Mouse (Mus musculus) mature B cell (primary cell): ENCODE data around the gene Nrf1.

Source experiments
- in situ Hi-C: fragments of 300-500 bp; cut with MboI; formaldehyde crosslinking; loops from 2 replicates; pipeline ENCODE4 v1.14.3; 2019

The Nrf1 gene

GRCm38 (mm10) chr6:30078938-30079529, 31.2 kb downstream of the Nrf1 start:
- in situ Hi-C loops = no loop called here

- in situ Hi-C loops = no loop called here
Measured at GRCm38 (mm10) chr6:30081339-30081738, 33.6 kb downstream of the Nrf1 start.

- in situ Hi-C loops = no loop called here
Measured at GRCm38 (mm10) chr6:30083307-30083706, 35.5 kb downstream of the Nrf1 start.

- in situ Hi-C loops = no loop called here
Measured at GRCm38 (mm10) chr6:30085351-30085750, 37.6 kb downstream of the Nrf1 start.

- in situ Hi-C loops = no loop called here
Measured at GRCm38 (mm10) chr6:30091221-30091620, 43.4 kb downstream of the Nrf1 start.

GRCm38 (mm10) chr6:30092816-30093215, 45.0 kb downstream of the Nrf1 start:
- in situ Hi-C loops = no loop called here

GRCm38 (mm10) chr6:30101773-30102415, 54.1 kb downstream of the Nrf1 start:
- in situ Hi-C loops = no loop called here

- in situ Hi-C loops = no loop called here
Measured at GRCm38 (mm10) chr6:30106091-30106490, 58.3 kb downstream of the Nrf1 start.

- in situ Hi-C loops = no loop called here
Measured at GRCm38 (mm10) chr6:30107456-30107855, 59.7 kb downstream of the Nrf1 start.

- in situ Hi-C loops = no loop called here
Measured at GRCm38 (mm10) chr6:30109820-30110502, 62.2 kb downstream of the Nrf1 start.

GRCm38 (mm10) chr6:30112349-30113132, 64.8 kb downstream of the Nrf1 start:
- in situ Hi-C loops = no loop called here

- in situ Hi-C loops = no loop called here
Measured at GRCm38 (mm10) chr6:30114101-30114500, 66.3 kb downstream of the Nrf1 start.

- in situ Hi-C loops = no loop called here
Measured at GRCm38 (mm10) chr6:30121152-30121551, 73.4 kb downstream of the Nrf1 start.

GRCm38 (mm10) chr6:30121600-30121999, 73.8 kb downstream of the Nrf1 start:
- in situ Hi-C loops = no loop called here

- in situ Hi-C loops = no loop called here
Measured at GRCm38 (mm10) chr6:30123391-30123790, 75.6 kb downstream of the Nrf1 start.

GRCm38 (mm10) chr6:30126060-30126459, 78.3 kb downstream of the Nrf1 start:
- in situ Hi-C loops = no loop called here

- in situ Hi-C loops = no loop called here
Measured at GRCm38 (mm10) chr6:30126766-30127165, 79.0 kb downstream of the Nrf1 start.

GRCm38 (mm10) chr6:30132399-30132798, 84.6 kb downstream of the Nrf1 start:
- in situ Hi-C loops = no loop called here

- in situ Hi-C loops = no loop called here
Measured at GRCm38 (mm10) chr6:30135590-30135989, 87.8 kb downstream of the Nrf1 start.

- in situ Hi-C loops = no loop called here
Measured at GRCm38 (mm10) chr6:30137227-30137626, 89.4 kb downstream of the Nrf1 start.

GRCm38 (mm10) chr6:30139329-30140045, 91.7 kb downstream of the Nrf1 start:
- in situ Hi-C loops = no loop called here

- in situ Hi-C loops = no loop called here
Measured at GRCm38 (mm10) chr6:30143263-30143662, 95.5 kb downstream of the Nrf1 start.
